Mouse (Mus musculus) forebrain, embryonic 16.5 days (tissue): Measurements from ENCODE around the gene Nmrk1. TPM values are rescaled to one million over a fixed set of nuclear protein-coding genes. Genes with fewer than 3 reads are reported as not detected.

Source experiments
- ATAC-seq: fragments of 200-750 bp; cut with Nextera tagmentation; 2 replicates; pipeline ENCODE4 v1.8.0; 2017; ENCODE audit warnings: mild to moderate bottlenecking, moderate library complexity
- H3K27ac ChIP-seq: fragments of 300-500 bp; sonication (generic); 2 replicates; pipeline ENCODE4 v1.5.1; 2014; ENCODE audit warnings: low read length, control low read depth
- H3K27me3 ChIP-seq: fragments of 300-500 bp; sonication (generic); replicated peaks from 2 replicates; pipeline ENCODE4 v1.6.1; 2014; ENCODE audit warnings: low read length; ENCODE audit not compliant: control insufficient read depth, insufficient read depth
- H3K36me3 ChIP-seq: fragments of 300-500 bp; sonication (generic); 2 replicates; pipeline ENCODE4 v1.6.1; 2014; ENCODE audit not compliant: control insufficient read depth, insufficient read depth
- H3K4me1 ChIP-seq: fragments of 300-500 bp; sonication (generic); replicated peaks from 2 replicates; pipeline ENCODE4 v1.6.1; 2014; ENCODE audit warnings: low read length; ENCODE audit not compliant: control insufficient read depth, insufficient read depth
- H3K4me2 ChIP-seq: fragments of 300-500 bp; sonication (generic); 2 replicates; pipeline ENCODE4 v1.6.1; 2014; ENCODE audit warnings: mild to moderate bottlenecking, low read length, control low read depth
- H3K4me3 ChIP-seq: fragments of 300-500 bp; sonication (generic); replicated peaks from 2 replicates; pipeline ENCODE4 v1.5.1; 2014; ENCODE audit warnings: mild to moderate bottlenecking, low read length, control low read depth
- H3K9ac ChIP-seq: fragments of 300-500 bp; sonication (generic); replicated peaks from 2 replicates; pipeline ENCODE4 v1.6.1; 2014; ENCODE audit warnings: low read depth, low read length, control low read depth
- H3K9me3 ChIP-seq: fragments of 300-500 bp; sonication (generic); 2 replicates; pipeline ENCODE4 v1.6.1; 2016; ENCODE audit warnings: low read length; ENCODE audit not compliant: control insufficient read depth
- WGBS: fragments of 180-500 bp; shearing (Covaris S2); extraction: QIAGEN DNeasy Blood & Tissue Kit; methylation state at CpG from one replicate; pipeline ENCODE4 v1.1.7; 2014; 5-methylcytosine and 5-hydroxymethylcytosine counted together
- polyA plus RNA-seq: library from polyadenylated mRNA; unstranded; fragments of >200 nt; fragmentation: Nextera tagmentation; extraction: Ambion mirVana; gene quantifications from 2 replicates; pipeline ENCODE4 v1.2.1, GENCODE M21; 2015

The Nmrk1 gene
- polyA plus RNA-seq, 1 experiment from 2014 or later, result 4.0 TPM

DNA sequence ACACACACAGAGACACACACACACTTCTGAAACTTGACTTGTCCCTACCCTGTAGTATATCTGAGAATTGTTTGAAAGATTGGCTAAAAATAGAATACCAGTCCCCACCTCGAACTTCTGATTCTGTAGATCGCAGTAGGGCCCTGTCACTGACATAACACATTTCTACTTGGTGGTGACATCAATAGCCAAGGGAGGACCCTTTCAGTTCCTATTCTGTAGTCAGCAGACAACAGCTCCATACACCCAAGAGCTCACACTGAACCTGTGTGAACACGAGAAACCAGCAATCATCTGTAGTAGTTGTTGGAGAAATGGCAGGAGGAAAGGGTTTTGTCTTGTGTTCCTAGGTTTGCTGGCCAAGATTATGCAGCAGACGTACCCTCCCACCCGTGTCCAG lies 23.2 kb downstream of the Nmrk1 start:
- Histone ChIP-seq H3K9me3 (no peaks in the 10 kb centered on the region), H3K4me3 (no peak overlapping the region), H3K27me3 (no peaks in the 10 kb centered on the region), H3K27ac (no peak overlapping the region), H3K4me1 (no peaks in the 10 kb centered on the region), H3K36me3 (no peaks in the 10 kb centered on the region), H3K9ac (no peak overlapping the region), H3K4me2 (no peak overlapping the region)
- ATAC-seq, result no peak
- WGBS, result 89% methylated on average over 5 of the region's 5 CpGs

DNA sequence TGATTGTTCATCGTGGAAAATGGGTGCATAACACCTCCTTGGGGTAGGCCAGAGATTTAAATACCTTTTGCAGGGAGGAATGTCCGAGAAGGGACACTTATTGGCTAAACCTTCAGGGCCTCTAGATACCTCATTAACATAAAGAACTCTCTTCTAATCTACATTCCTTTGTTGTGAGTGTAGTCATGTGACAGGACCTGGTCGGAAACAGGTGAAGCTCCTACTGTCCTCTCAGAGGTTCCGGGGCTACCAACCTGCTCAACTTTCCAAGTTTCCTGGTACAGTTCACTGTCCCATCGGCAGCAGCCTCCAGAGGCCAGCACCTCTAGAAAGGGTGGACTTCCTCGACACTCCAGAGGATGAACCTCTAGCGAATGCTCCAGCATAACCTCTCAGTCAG lies 24.2 kb downstream of the Nmrk1 start:
- Histone ChIP-seq H3K9me3 (no peaks in the 10 kb centered on the region), H3K9ac (no peak overlapping the region), H3K4me1 (no peaks in the 10 kb centered on the region), H3K27me3 (no peaks in the 10 kb centered on the region), H3K4me3 (no peak overlapping the region), H3K36me3 (no peaks in the 10 kb centered on the region), H3K27ac (no peak overlapping the region), H3K4me2 (no peak overlapping the region)
- 84% methylated on average over 7 of the region's 7 CpGs for WGBS
- no peak for ATAC-seq

DNA sequence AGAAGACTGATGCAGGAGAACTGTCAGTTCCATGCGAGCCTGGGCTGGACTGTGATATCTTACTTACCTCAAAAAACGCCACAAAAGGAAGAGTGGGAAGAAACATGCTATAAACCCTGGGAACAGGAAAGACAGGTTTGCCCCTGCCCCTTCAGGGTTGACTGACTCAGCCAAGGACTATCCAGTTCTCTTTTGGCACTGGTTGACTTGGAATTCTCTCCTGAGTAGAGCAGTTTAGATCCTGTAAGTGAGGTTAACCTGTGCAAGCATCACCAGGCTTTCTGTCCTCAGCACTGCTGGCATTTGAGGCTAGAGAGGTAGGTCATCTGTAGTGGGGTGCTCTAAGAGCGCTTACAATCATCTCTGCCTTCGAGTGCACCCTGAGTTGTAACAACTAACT lies 26.7 kb downstream of the Nmrk1 start:
- H3K4me1 ChIP-seq, result no peaks in the 10 kb centered on the region
- no peak overlapping the region for H3K4me2 ChIP-seq
- H3K9ac ChIP-seq, result no peak overlapping the region
- 69% methylated on average over 4 of the region's 4 CpGs for WGBS
- no peak for ATAC-seq
- H3K36me3 ChIP-seq, result no peaks in the 10 kb centered on the region
- H3K27ac ChIP-seq, result no peak overlapping the region
- no peaks in the 10 kb centered on the region for H3K9me3 ChIP-seq
- H3K27me3 ChIP-seq, result no peaks in the 10 kb centered on the region
- no peak overlapping the region for H3K4me3 ChIP-seq

DNA sequence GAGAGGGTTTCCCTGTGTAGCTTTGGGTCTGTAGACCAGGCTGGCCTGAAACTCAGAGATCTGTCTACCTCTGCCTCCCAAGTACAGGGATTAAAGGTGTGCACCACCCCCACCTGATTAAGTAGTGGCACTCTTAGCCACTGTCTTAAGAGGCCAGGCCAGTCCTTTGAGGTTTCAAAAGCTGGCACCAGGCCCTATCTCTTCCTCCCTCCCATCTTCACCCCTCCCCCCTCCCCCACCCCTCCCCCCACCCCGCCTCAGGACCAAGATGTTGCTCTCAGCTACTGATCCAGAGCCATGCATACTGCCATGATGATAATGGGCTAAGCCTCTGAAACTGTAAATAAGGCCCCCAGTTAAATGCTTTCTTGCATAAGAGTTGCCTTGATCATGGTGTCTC lies 27.6 kb downstream of the Nmrk1 start:
- Histone ChIP-seq H3K9me3 (no peaks in the 10 kb centered on the region), H3K36me3 (no peaks in the 10 kb centered on the region), H3K27ac (no peak overlapping the region), H3K9ac (no peak overlapping the region), H3K4me3 (no peak overlapping the region), H3K4me2 (no peak overlapping the region), H3K4me1 (no peaks in the 10 kb centered on the region), H3K27me3 (no peaks in the 10 kb centered on the region)
- no CpG with 5 or more reads among the region's 1 CpGs for WGBS
- ATAC-seq, result no peak

DNA sequence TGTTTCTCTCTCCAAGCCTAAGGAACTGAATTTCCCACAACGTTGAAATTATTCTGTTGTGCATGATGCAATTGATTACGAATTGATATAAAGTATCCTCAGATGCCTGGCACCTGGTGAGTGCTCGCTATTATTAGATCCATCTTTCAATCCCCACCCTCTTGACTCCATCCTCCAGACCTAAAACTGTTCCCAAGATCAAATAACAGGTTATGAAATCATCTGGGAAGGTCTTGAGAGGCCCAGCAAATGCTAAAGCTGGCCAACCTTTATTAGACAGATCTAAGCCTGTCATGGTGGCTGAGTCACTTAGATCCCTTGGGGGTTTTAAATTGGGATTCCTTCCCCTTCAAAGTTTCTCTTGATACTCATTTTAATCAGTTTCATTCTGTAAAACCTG lies 28.7 kb downstream of the Nmrk1 start:
- Histone ChIP-seq H3K4me2 (no peak overlapping the region), H3K4me1 (no peaks in the 10 kb centered on the region), H3K36me3 (no peaks in the 10 kb centered on the region), H3K27ac (no peak overlapping the region), H3K9ac (no peak overlapping the region), H3K9me3 (no peaks in the 10 kb centered on the region), H3K27me3 (no peaks in the 10 kb centered on the region), H3K4me3 (no peak overlapping the region)
- ATAC-seq, result no peak
- 93% methylated on average over 3 of the region's 3 CpGs for WGBS

DNA sequence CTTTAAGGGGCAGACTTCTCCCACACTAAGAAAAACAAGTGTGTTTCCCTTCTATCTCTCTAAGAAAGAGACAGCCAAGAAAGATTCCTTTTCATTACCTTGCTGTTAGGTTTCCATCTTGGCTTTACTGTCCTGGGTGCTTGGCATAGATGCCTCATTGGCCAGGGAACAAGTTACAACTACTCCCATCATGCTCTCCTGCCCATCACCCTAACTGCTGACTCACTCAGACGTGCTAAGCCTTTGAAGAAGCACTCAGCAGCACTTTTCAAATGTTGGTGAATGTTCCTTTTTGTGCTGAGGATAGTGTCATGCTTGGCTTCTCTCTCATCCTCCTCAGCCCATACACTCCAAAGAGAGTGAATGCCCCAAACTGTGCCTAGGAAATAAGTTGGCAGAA lies 29.9 kb downstream of the Nmrk1 start:
- H3K4me2 ChIP-seq, result no peak overlapping the region
- 36% methylated on average over 1 of the region's 1 CpGs for WGBS
- no peak for ATAC-seq
- no peaks in the 10 kb centered on the region for H3K36me3 ChIP-seq
- no peaks in the 10 kb centered on the region for H3K27me3 ChIP-seq
- H3K9ac ChIP-seq, result no peak overlapping the region
- no peaks in the 10 kb centered on the region for H3K9me3 ChIP-seq
- no peaks in the 10 kb centered on the region for H3K4me1 ChIP-seq
- H3K27ac ChIP-seq, result no peak overlapping the region
- no peak overlapping the region for H3K4me3 ChIP-seq

DNA sequence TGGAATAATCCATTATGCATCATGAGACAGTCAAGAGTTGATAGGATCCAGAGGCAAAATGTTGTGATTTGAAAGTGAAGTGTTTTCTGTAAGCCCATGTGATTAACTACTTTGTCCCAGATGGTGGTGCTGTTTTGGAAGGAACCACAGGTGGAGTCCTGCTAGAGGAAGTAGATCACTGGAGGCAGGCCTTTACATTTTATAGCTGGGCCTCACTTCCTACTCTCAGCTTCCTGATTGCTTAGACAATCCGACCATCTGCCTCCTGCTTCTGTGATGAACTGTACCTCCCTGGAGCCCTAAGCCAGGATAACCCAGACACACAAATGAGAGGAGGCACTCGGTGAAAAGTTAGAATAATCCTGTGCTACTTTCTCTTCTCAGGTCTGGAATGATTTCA lies 32.2 kb downstream of the Nmrk1 start:
- Histone ChIP-seq H3K4me2 (no peak overlapping the region), H3K9ac (no peak overlapping the region), H3K36me3 (no peaks in the 10 kb centered on the region), H3K27me3 (no peaks in the 10 kb centered on the region), H3K9me3 (no peaks in the 10 kb centered on the region), H3K4me3 (no peak overlapping the region), H3K27ac (no peak overlapping the region), H3K4me1 (no peaks in the 10 kb centered on the region)
- 73% methylated on average over 2 of the region's 2 CpGs for WGBS
- ATAC-seq, result no peak

DNA sequence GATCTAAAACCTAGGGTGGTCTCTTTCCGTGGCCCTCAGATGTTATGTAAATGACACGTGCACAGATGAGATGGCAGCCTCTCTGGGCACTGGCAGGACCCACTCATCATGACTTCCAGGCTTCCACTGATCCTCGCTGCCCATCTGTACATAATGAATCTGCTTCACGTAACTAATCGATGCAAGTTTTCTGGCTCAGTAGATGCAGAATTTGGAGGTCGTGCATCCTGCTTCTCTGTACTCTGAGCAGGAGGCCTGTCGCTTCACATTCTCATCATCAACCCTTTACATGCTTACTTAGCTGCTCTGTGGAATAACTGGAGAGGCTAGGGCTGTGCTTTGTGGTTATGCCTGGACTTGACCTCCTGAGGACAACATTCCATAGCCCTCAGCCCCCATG lies 35.2 kb downstream of the Nmrk1 start:
- no peak overlapping the region for H3K4me2 ChIP-seq
- no peak for ATAC-seq
- H3K9ac ChIP-seq, result no peak overlapping the region
- H3K4me1 ChIP-seq, result peaks cover 7% of the 10 kb centered on the region
- H3K4me3 ChIP-seq, result no peak overlapping the region
- H3K36me3 ChIP-seq, result no peaks in the 10 kb centered on the region
- no peaks in the 10 kb centered on the region for H3K9me3 ChIP-seq
- H3K27me3 ChIP-seq, result no peaks in the 10 kb centered on the region
- 87% methylated on average over 7 of the region's 7 CpGs for WGBS
- H3K27ac ChIP-seq, result no peak overlapping the region

DNA sequence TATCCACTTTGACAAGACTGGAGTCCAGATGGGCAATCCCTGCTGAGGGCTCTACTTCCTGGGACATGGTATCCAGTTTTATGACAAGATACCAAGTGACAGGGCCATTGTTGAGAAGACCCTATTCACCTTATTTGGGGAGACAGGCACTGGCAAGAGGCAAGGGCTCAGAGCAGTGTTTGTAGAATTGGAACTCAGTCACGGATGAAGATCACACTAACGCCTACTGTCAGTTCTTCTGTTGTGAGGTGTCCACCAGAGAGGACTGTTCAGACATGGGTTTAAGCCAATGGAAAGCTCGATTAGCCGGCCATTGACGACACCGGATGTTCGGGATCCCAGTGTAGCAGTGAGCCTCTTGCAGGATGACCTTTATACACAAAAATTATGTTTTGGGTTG lies 37.8 kb downstream of the Nmrk1 start:
- Histone ChIP-seq H3K27ac (no peak overlapping the region), H3K9ac (no peak overlapping the region), H3K9me3 (no peaks in the 10 kb centered on the region), H3K4me2 (no peak overlapping the region), H3K4me3 (no peak overlapping the region), H3K27me3 (no peaks in the 10 kb centered on the region), H3K4me1 (peaks cover 23% of the 10 kb centered on the region), H3K36me3 (no peaks in the 10 kb centered on the region)
- no peak for ATAC-seq
- WGBS, result 94% methylated on average over 7 of the region's 7 CpGs

DNA sequence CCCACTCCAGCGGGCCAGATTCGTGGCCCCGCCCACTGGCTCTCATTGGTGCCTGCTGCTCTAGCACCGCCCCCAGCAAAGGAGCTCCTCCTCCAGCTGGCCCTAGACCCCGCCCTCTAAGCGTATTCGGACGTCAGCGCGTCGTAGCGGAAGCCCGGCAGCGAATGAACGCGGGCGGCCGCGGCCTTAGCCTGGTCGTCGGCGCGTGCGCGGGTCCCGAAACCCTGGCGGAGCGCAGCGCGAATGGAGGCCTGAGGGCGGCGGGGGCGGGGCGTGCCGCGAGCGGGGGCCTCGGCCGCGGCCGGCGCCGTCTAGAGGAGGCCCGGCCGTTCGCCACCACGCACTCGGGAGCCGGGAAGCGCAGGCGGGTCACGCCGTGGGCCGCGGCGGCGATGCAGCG lies 38.9 kb downstream of the Nmrk1 start, which contains the start of gene Carnmt1:
TSS of gene Carnmt1 (plus strand) at position 157 of the 400 bp plus-strand sequence.
- under 1% methylated on average over 47 of the region's 58 CpGs for WGBS

More for the DNA sequence above, 38.9 kb downstream of the Nmrk1 start, which contains the start of gene Carnmt1:
- Histone ChIP-seq H3K4me3 (peak within 1 kb of the TSS; percentile 91), H3K27me3 (no peaks in the 10 kb centered on the region), H3K4me1 (peaks cover 23% of the 10 kb centered on the region), H3K4me2 (peak within 1 kb of the TSS; percentile 85), H3K9me3 (no peaks in the 10 kb centered on the region), H3K9ac (peak within 1 kb of the TSS; percentile 84), H3K36me3 (no peaks in the 10 kb centered on the region), H3K27ac (peak within 1 kb of the TSS; percentile 68)
- peak; percentile 98 for ATAC-seq
